Mouse (Mus musculus) CH12.LX (cell line): ENCODE results near the gene Gbp3. TPM values are rescaled to one million over a fixed set of nuclear protein-coding genes. Genes with fewer than 3 reads are reported as not detected.

Experiments used
- DNase-seq: peaks from one replicate; pipeline ENCODE4 v3.0.0-alpha.2; 2013; ENCODE audit errors: extremely low read depth
- H3K27ac ChIP-seq: 2 replicates; pipeline ENCODE4 v1.5.1; 2012; ENCODE audit warnings: low read depth, mild to moderate bottlenecking, control low read depth, moderate library complexity; ENCODE audit not compliant: insufficient read depth
- H3K27me3 ChIP-seq: replicated peaks from 2 replicates; pipeline ENCODE3; 2012; ENCODE audit warnings: inconsistent platforms
- H3K36me3 ChIP-seq, 2 experiments: replicated peaks in 1 of 2; 2 replicates each; pipeline versions ENCODE3 to v1.6.1; 2012; ENCODE audit warnings: inconsistent platforms in 1 of 2, low read length in 1 of 2, mild to moderate bottlenecking in 1 of 2, mixed read lengths in 1 of 2, moderate library complexity in 1 of 2; ENCODE audit not compliant: control insufficient read depth in 1 of 2, insufficient read depth in 1 of 2
- H3K4me1 ChIP-seq, 2 experiments: 2 replicates each; pipeline ENCODE4 v1.6.1; 2012; ENCODE audit warnings: inconsistent platforms in 1 of 2, moderate library complexity in 1 of 2; ENCODE audit not compliant: insufficient read depth in 2 of 2, control insufficient read depth in 1 of 2
- H3K4me2 ChIP-seq: 2 replicates; pipeline ENCODE4 v1.6.1; 2012; ENCODE audit warnings: low read depth, mild to moderate bottlenecking, control low read depth; ENCODE audit not compliant: poor library complexity, insufficient read depth, severe bottlenecking
- H3K4me3 ChIP-seq, 3 experiments: fragments of 150-350 bp in 1 of 3; sonication (generic) in 1 of 3; replicated peaks in 1 of 3; 2 replicates each; pipeline versions ENCODE3 to v1.5.1; 2011 to 2012; ENCODE audit warnings: low read depth in 2 of 3, low read length in 2 of 3, mild to moderate bottlenecking in 2 of 3, moderate library complexity in 2 of 3, control low read depth in 1 of 3, improper control_type of control experiment in 1 of 3, inconsistent platforms in 1 of 3, mixed read lengths in 1 of 3; ENCODE audit not compliant: poor library complexity in 1 of 3
- H3K79me2 ChIP-seq: replicated peaks from 2 replicates; pipeline ENCODE4 v1.6.1; 2012; ENCODE audit warnings: mild to moderate bottlenecking, moderate library complexity; ENCODE audit not compliant: control insufficient read depth, poor library complexity, insufficient read depth, severe bottlenecking; ENCODE audit errors: extremely low read depth
- H3K9ac ChIP-seq: 2 replicates; pipeline ENCODE4 v1.6.1; 2012; ENCODE audit warnings: low read depth, mild to moderate bottlenecking, control low read depth, moderate library complexity; ENCODE audit not compliant: insufficient read depth
- H3K9me3 ChIP-seq: replicated peaks from 2 replicates; pipeline ENCODE3; 2012; ENCODE audit warnings: low read length, inconsistent platforms, mixed read lengths
- BHLHE40 ChIP-seq: IDR thresholded peaks from 2 replicates; pipeline ENCODE4 v1.6.1; 2011; ENCODE audit warnings: mild to moderate bottlenecking, low read depth, low read length, improper control_type of control experiment
- CHD1 ChIP-seq: IDR thresholded peaks from 2 replicates; pipeline ENCODE4 v1.6.1; 2012; ENCODE audit warnings: low read depth, low read length, improper control_type of control experiment, inconsistent platforms
- CHD2 ChIP-seq: IDR thresholded peaks from 2 replicates; pipeline ENCODE4 v1.6.1; 2011; ENCODE audit warnings: low read length, improper control_type of control experiment
- CTCF ChIP-seq, 2 experiments: IDR thresholded peaks in 1 of 2; conservative IDR thresholded peaks in 1 of 2; 2 replicates each; pipeline ENCODE4 v1.5.1; 2011 to 2012; ENCODE audit warnings: low read depth in 2 of 2, low read length in 2 of 2, improper control_type of control experiment in 1 of 2, inconsistent platforms in 1 of 2, mild to moderate bottlenecking in 1 of 2, moderate library complexity in 1 of 2
- EP300 ChIP-seq: IDR thresholded peaks from 2 replicates; pipeline ENCODE4 v1.6.1; 2011; ENCODE audit warnings: low read length, improper control_type of control experiment
- ETS1 ChIP-seq: conservative IDR thresholded peaks from 2 replicates; pipeline ENCODE4 v1.6.1; 2012; ENCODE audit warnings: low read depth, mild to moderate bottlenecking, inconsistent platforms, low read length, improper control_type of control experiment, moderate library complexity
- HCFC1 ChIP-seq: IDR thresholded peaks from 2 replicates; pipeline ENCODE4 v1.6.1; 2012; ENCODE audit warnings: low read depth, mild to moderate bottlenecking, inconsistent platforms, low read length, improper control_type of control experiment
- JUN ChIP-seq: IDR thresholded peaks from 2 replicates; pipeline ENCODE4 v1.6.1; 2011; ENCODE audit warnings: low read depth, mild to moderate bottlenecking, low read length, improper control_type of control experiment, moderate library complexity; ENCODE audit not compliant: insufficient read depth
- KAT2A ChIP-seq: IDR thresholded peaks from 2 replicates; pipeline ENCODE4 v1.6.1; 2012; ENCODE audit warnings: low read length, improper control_type of control experiment, inconsistent platforms; ENCODE audit not compliant: insufficient replicate concordance
- MAFK ChIP-seq: IDR thresholded peaks from 2 replicates; pipeline ENCODE4 v1.6.1; 2011; ENCODE audit warnings: low read length, improper control_type of control experiment; ENCODE audit not compliant: insufficient replicate concordance
- MAX ChIP-seq: IDR thresholded peaks from 2 replicates; pipeline ENCODE4 v1.6.1; 2011; ENCODE audit warnings: low read length, improper control_type of control experiment
- MAZ ChIP-seq: IDR thresholded peaks from 2 replicates; pipeline ENCODE4 v1.6.1; 2012; ENCODE audit warnings: low read depth, mild to moderate bottlenecking, inconsistent platforms, low read length, improper control_type of control experiment, moderate library complexity
- MEF2A ChIP-seq: IDR thresholded peaks from 2 replicates; pipeline ENCODE4 v1.6.1; 2014; ENCODE audit warnings: low read depth, mild to moderate bottlenecking, inconsistent platforms, low read length, improper control_type of control experiment, borderline replicate concordance
- NELFE ChIP-seq: IDR thresholded peaks from 2 replicates; pipeline ENCODE4 v1.6.1; 2011; ENCODE audit warnings: low read depth, low read length, improper control_type of control experiment
- NRF1 ChIP-seq: IDR thresholded peaks from 2 replicates; pipeline ENCODE4 v1.6.1; 2014; ENCODE audit warnings: low read depth, mild to moderate bottlenecking, inconsistent platforms, low read length, improper control_type of control experiment, moderate library complexity
- PAX5 ChIP-seq: IDR thresholded peaks from 2 replicates; pipeline ENCODE4 v1.6.1; 2012; ENCODE audit warnings: low read length, inconsistent platforms, mixed read lengths
- POLR2A ChIP-seq: IDR thresholded peaks from 2 replicates; pipeline ENCODE4 v1.6.1; 2011; ENCODE audit warnings: low read depth, mild to moderate bottlenecking, improper control_type of control experiment, low read length
- RCOR1 ChIP-seq: conservative IDR thresholded peaks from 2 replicates; pipeline ENCODE4 v1.6.1; 2012; ENCODE audit warnings: low read depth, mild to moderate bottlenecking, inconsistent platforms, low read length, improper control_type of control experiment
- SIN3A ChIP-seq: IDR thresholded peaks from 2 replicates; pipeline ENCODE4 v1.6.1; 2012; ENCODE audit warnings: low read length, improper control_type of control experiment, inconsistent platforms
- UBTF ChIP-seq: IDR thresholded peaks from 2 replicates; pipeline ENCODE4 v1.6.1; 2012; ENCODE audit warnings: low read depth, mild to moderate bottlenecking, inconsistent platforms, low read length, improper control_type of control experiment, moderate library complexity
- USF2 ChIP-seq: conservative IDR thresholded peaks from 2 replicates; pipeline ENCODE4 v1.6.1; 2011; ENCODE audit warnings: low read depth, low read length, improper control_type of control experiment
- ZMIZ1 ChIP-seq: IDR thresholded peaks from 2 replicates; pipeline ENCODE4 v1.6.1; 2012; ENCODE audit warnings: low read depth, mild to moderate bottlenecking, inconsistent platforms, low read length, improper control_type of control experiment
- dilution Hi-C: fragments of 300-500 bp; cut with MboI; formaldehyde crosslinking; loops from 2 replicates; pipeline ENCODE4 v1.14.3; 2020; ENCODE audit warnings: low sequenced_read_pairs; ENCODE audit not compliant: extremely low pct_unique_long_range_greater_than_20kb, extremely low pct_ligation_motif_present
- in situ Hi-C: fragments of 300-500 bp; cut with MboI; formaldehyde crosslinking; loops from 3 replicates; pipeline ENCODE4 v1.14.3; 2019; ENCODE audit warnings: low sequenced_read_pairs, low pct_ligation_motif_present, low pct_unique_long_range_greater_than_20kb, mixed read lengths
- polyA plus RNA-seq: library from polyadenylated mRNA; unstranded; fragments of >175 nt; gene quantifications from 2 replicates; pipeline ENCODE4 v1.2.1, GENCODE M21; 2012; ENCODE audit warnings: low read depth; ENCODE audit not compliant: insufficient read length
- total RNA-seq, 2 experiments: library from RNA; depleted of rRNA; stranded (reverse); fragments of 300-350 nt in 1 of 2; fragments of >200 nt in 1 of 2; gene quantifications; 2 replicates each; pipeline ENCODE4 v1.2.3; 2012 to 2014

Gbp3 gene
- total and polyA plus RNA-seq, 3 experiments = 89.0 to 91.4 (median 90.6) TPM

DNA sequence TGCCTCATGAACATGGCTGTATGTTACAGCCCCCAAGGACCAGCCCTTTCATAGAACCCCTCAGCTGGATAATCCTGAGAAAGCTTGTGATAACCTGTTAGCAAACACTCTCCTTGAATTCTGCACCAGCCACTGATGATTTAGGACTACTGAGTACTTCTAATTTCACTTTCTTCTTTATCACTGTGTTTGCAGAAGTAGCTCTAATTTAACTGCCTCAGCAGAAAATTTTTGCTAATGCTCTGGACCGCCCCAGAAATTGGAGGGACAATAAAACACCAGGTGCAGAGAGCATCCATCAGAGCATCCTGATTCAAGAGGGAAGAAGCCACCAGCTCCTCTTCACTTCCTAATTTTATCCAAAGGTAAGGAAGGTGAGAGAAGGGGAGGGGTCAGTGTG is 34.7 kb downstream of the Gbp3 start, which contains the start of gene Gbp2b:
Gene Gbp2b (plus strand): TSS at position 301 of the 400 bp plus-strand sequence.
- Histone ChIP-seq H3K9ac (no peak within 1 kb of the TSS), H3K36me3 (no peaks in the 10 kb centered on the region), H3K4me1 (peaks cover 31 to 70% of the 10 kb centered on the region in 2 experiments), H3K4me3 (no peak within 1 kb of the TSS), H3K27ac (no peak within 1 kb of the TSS), H3K4me2 (no peak within 1 kb of the TSS), H3K27me3 (no peaks in the 10 kb centered on the region), H3K9me3 (peaks cover 3% of the 10 kb centered on the region), H3K79me2 (no peaks in the 10 kb centered on the region)
- DNase-seq = no peak
- in situ Hi-C loops = no loop called here
- dilution Hi-C loops = no loop called here
- TF ChIP-seq MAX (no peak), POLR2A (no peak), JUN (no peak), MAFK (0 out of 2 replicates have a peak, but pooled peaks have one; percentile 18), NRF1 (no peak)

DNA sequence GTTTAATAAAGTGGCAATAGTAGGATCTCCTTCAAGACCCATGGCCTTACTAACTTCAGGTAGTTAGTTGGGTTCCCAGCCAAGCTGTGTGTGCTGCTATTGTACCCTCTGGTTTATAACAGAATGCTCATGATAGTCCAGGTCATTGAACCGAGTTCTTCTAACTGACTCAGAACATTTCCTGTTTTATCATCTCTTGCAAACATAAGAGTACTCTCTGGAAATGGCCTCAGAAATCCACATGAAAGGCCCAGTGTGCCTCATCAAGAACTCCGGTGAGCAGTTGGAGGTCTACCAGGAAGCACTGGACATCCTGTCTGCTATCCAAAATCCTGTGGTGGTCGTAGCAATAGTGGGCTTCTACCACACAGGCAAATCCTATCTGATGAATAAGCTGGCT is 38.1 kb downstream of the Gbp3 start:
- no peak overlapping the region for H3K9ac ChIP-seq
- H3K4me1 ChIP-seq = peaks cover 23 to 59% of the 10 kb centered on the region in 2 experiments
- H3K4me2 ChIP-seq = 0 out of 2 replicates have a peak overlapping the region, but pooled peaks have one; percentile 6
- dilution Hi-C loops (no loop called here), in situ Hi-C loops (no loop called here)
- no peaks in the 10 kb centered on the region for H3K36me3 ChIP-seq
- no peaks in the 10 kb centered on the region for H3K79me2 ChIP-seq
- H3K9me3 ChIP-seq = peaks cover under 1% of the 10 kb centered on the region
- TF ChIP-seq KAT2A (no peak), MAFK (0 out of 2 replicates have a peak, but pooled peaks have one; percentile 48), NRF1 (peak; percentile 18; the same call in 1 of the 2 replicates), CHD2 (0 out of 2 replicates have a peak, but pooled peaks have one; percentile 14), ZMIZ1 (no peak), MAX (peak; percentile 31; the same call in 1 of the 2 replicates), RCOR1 (0 out of 2 replicates have a peak, but pooled peaks have one; percentile 59), HCFC1 (peak; percentile 22; the same call in 1 of the 2 replicates), USF2 (no peak), MEF2A (0 out of 2 replicates have a peak, but pooled peaks have one; percentile 37), EP300 (peak; percentile 52), NELFE (0 out of 2 replicates have a peak, but pooled peaks have one; percentile 23), SIN3A (0 out of 2 replicates have a peak, but pooled peaks have one; percentile 40), CTCF (conservative IDR thresholded peaks at IDR 0.05 in 1 of 2, IDR thresholded peaks at IDR 0.05 in 1 of 2; ENCODE audit: low read depth in 2 of 2, low read length in 2 of 2) (no peak), MAZ (0 out of 2 replicates have a peak, but pooled peaks have one; percentile 65), UBTF (no peak), BHLHE40 (peak; percentile 9; the same call in 1 of the 2 replicates), ETS1 (0 out of 2 replicates have a peak, but pooled peaks have one; percentile 14), CHD1 (peak; percentile 42; the same call in 1 of the 2 replicates), PAX5 (no peak)
- TF ChIP-seq, all 38 proteins: peak for 14
- Histone ChIP-seq H3K27ac (peak overlapping the region; percentile 13; the same call in 1 of the 2 replicates), H3K4me3 (no peak overlapping the region), H3K27me3 (no peaks in the 10 kb centered on the region)
- DNase-seq = peak; percentile 28
